Mouse (Mus musculus): ENCODE measurements around the gene Jmjd1c. TPM values are rescaled to one million over a fixed set of nuclear protein-coding genes. Genes with fewer than 3 reads are reported as not detected.

Jmjd1c gene
- polyA plus RNA-seq, 2 experiments from 2014 or later = 35.2 to 44.7 TPM

DNA sequence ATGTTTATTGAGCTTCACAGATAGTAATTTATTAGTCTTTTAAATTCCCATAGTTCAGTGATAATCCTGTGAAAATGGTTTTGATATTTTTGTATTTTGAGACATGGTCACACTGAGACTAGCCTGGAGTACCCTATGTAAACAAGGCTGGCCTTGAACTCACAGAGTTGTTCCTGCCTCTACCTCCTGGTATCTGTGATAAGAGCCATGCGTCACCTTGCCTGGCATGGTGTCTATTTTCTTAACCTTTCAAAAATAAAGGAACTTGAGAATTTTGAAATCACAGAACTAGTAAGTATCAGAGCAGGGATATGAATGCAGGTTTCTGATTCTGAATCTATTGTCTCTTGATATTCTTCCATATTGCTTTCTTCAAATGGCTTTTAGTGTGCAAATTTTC, 35.8 kb downstream of the Jmjd1c start:
- ATAC-seq = no peak

DNA sequence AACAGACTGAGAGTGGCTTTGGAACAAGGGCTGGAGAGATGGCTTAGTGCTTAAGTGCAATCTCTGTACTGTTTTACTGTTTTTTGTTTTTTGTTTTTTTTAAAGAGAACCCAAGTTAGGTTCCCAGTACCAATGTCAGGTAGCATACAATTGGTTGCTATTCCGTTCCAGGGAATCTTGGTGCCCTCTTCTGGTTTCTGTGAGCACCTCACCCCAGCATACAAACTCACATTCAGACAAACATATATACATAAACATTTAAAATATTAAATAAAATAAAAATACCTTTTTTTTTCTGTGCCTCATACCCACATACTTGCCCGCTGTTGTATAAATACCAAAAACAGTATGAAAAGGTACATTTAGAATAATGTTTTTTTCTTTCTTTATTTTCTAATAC, 38.4 kb downstream of the Jmjd1c start:
- ATAC-seq = no peak

DNA sequence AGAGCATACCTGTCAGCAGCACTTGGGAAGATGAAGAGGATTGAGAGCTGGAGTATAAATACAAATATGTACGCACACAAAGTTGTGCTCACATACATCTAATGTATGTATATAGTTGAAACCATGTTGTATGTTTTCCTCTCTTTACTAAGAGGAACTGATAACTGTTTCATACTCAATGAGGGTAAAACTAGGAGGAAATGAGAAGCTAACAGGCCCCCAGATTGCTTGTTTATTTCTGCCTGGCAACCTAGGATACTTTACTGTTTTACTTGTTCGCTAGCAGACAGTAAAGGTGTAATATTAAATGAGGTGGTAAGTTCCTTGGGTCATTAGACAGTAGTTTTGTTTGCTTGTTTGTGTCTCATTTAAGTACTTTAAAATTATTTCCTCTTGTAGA, 41.5 kb downstream of the Jmjd1c start:
- no peak for ATAC-seq

DNA sequence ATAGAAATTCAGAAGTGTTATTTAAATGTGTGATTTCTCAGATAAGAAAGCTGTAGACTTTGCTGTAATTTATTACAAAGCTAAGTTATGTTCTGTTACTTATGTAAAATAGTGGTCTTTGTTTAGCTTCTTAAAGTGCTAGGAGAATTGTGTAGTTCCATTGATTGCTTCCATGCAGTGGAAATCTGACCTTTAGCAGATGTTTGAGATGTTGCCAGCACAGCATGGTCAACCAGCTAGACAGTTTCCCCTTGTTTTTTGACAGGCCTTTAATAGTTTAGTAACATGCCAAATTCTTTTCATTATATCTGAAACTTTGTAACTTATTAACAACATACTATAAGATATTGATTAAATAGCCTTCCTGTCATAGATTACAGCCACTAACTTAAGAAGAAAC, 47.7 kb downstream of the Jmjd1c start:
- no peak for ATAC-seq

DNA sequence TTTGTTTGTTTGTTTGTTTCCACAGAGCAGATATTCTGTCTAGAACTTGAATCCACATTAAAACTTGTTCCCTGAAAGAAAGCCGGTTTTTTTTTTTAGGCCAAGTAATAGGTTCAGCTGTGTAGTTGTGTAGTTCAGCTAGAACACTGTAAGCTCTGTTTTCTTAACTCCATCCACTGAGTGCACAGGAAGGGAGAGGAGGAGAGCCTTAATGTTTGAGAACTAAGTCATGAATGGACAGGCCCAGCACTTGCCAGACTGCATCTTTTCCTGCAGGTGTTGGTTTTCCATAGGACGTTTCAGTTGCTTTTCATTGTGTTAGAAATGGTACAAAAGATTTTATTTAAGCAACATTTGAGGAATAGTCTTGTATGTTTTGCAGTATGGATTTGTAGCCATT, 48.3 kb downstream of the Jmjd1c start:
- ATAC-seq = no peak

DNA sequence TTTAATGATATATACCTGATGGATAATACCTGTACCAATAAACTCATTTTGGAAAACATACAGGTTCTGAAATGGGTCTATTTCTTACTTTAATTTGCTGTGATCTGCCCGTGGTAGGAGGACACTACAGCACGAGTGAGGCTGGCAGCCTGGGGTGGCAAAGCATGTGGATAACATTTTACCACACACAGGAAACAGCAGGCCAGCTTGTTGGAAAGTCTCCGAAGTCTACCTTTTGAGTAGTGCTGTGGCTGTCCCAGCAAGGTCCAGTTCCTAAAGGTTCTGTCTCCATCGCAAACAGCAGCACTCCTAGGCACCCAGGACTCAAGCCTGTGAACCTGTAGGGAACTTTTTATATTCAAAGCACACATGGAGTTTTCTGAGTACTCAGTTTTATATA, 49.7 kb downstream of the Jmjd1c start:
- ATAC-seq = no peak

DNA sequence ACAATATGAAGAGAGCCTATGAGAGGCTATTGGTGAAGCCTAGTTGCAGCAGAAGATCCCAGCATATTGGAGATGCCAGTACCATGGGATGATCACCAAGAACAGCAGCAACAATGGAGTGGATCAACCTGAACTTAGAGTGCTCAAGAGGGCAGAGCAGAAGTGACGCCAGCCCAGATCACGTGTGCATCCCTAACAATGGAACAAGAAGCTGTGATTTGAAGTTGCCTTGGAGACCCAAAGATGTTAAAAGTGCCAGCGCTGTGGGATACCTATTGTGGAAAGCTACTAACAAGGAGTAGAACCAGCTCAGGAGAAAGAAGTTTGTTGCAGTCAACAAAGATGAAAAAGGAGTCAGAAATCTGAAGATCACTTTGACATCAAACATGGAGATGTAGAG, 55.8 kb downstream of the Jmjd1c start:
- no peak for ATAC-seq

DNA sequence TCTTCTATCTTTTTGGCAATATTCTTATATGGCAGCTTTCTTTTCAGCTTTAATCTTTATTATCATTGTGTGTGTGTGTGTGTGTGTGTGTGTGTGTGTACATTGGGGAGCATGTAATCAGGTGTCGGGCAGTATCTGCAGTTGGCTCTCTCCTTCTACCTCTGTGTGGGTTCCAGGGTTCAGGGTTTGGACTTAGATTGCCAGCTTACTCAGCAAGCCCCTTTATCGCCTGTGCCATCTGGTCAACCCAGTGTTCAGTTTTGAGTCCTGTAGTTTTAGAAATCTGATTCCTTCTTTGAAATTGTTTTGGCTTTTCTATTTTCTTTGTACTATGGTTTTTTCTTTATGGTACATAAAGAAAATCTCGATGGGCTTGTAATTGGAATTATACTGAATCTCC, 58.7 kb downstream of the Jmjd1c start:
- no peak for ATAC-seq

DNA sequence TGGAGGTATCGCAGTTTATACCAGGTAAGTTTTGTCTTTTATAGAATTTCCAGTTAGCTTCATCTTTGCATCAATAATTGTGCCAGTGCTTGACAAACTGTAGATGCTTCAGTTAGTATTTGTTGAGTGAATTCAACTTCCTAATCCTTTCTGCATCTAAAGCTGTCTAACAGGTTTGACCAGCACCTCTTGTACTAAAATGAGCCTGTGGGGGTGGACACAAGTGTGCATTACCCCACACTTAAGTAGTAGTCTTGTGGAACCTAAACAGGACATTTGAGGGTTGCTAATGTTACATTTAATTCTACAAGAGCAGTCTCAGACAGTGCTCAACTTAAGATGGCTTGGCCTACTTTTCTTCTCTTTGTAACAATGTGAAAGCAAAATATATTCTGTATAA, 78.1 kb downstream of the Jmjd1c start:
- ATAC-seq = no peak

DNA sequence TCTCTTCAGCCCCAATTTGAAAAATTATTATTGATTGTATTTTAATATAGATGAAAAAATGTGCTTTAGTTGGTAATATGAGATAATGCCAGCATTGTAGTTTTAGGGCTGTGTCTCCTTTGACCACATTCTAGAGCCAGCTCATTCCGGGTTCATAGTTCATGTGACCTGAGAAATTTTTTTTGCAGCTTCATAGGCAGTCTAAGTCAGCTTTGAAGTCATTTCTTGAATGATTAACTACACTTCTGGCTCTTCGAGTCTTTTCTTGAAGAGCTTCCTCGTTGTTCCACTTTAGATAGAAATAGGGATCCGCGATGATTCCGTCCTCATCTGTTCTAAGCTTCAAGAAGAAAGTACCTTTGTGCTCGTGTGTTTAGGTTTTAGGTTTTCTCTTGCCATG, 80.1 kb downstream of the Jmjd1c start:
- ATAC-seq = no peak

DNA sequence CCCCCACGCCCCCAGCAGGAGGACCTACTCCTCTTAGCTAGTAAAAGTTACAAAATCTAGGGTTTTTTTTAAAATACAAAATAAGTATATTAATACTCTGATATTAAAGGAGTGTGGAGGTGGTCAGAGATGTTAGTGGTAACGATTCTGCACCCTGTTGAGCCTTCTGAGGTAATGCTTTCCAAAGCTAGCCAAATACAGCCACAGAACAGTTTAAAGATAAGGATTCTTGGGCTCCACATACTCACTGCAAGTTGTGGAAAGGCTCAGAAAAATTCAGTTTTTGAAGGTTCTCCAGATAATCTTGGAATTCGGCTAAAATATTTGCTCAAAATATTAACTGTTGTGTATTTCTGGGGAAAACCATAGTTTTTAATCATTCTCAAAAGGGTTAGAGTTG, 81.0 kb downstream of the Jmjd1c start:
- ATAC-seq = no peak

DNA sequence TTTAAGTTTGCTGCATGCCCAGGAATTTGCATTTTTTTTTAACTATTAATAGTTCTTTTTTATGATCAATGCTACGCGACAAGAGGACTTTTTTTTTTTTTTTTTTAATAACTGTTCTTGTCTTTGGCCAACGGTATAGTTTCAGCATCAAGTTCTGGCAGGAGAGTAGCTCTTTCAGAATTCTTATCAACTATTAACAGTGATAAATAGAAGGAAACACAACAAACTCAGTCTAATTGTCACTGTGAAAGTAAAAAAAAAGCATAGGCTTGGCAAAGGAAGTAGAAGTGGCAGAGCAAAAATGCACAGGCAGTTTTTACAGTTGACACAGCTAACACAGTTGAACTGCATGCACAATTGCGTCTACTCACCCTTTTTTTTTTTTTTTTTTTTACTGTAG, 81.5 kb downstream of the Jmjd1c start:
- ATAC-seq = no peak

DNA sequence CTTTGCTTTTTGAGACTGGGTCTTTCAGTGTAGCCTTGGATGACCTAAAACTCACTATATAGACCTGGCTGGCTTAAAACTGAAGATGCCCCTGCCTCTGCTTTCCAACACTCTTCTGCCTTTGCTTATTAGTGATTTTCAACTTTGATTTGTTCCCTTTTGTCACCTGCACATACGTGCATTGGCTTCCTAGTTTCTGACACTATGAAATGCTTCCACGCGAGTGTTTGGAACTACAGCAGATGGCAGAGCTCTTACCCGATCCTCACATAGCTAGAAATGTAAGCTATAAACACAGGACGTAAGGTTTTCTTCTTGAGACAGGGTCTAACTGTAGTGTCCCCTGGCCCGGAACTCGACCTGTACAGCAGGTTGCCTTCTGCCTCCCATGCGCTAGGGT, 84.1 kb downstream of the Jmjd1c start:
- no peak for ATAC-seq

DNA sequence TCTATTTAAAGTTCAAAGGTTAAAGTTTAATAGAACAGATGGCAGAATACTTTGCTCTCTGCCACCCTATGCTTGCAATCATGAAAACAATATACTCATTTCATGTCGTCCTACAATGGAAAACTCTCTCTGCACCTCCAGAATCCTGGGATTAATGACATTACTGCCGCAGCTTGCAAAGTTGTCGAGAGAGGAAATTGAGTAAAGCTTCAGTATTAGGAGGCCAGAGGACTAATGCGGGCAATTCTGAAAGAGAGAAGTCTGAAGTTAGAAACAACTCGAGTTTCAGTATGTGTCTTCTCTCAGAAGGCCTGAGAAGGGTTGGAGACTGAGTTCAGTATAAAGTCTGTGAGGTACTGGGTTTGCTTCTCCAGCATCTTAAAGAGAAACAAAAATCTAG, 84.9 kb downstream of the Jmjd1c start:
- no peak for ATAC-seq

DNA sequence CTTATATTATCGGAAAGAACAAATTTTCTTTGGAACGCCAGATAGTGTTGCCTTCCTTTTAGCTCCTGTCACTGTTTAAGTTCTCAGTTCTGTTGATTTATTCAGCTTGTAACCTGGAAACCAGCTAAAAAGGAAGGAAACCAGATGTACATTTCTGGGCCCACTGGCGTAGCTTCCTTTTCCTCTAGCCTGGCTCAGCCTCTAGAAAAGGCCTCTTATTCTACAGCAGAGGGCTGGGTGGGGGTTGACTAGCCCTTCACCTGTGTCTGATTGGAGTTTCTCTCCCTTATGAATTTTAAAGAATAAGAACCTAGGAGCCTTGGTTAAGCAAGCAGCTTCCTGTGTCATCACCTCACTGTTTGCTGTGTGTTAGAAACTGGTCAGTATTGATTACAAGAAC, 86.7 kb downstream of the Jmjd1c start:
- ATAC-seq = no peak

DNA sequence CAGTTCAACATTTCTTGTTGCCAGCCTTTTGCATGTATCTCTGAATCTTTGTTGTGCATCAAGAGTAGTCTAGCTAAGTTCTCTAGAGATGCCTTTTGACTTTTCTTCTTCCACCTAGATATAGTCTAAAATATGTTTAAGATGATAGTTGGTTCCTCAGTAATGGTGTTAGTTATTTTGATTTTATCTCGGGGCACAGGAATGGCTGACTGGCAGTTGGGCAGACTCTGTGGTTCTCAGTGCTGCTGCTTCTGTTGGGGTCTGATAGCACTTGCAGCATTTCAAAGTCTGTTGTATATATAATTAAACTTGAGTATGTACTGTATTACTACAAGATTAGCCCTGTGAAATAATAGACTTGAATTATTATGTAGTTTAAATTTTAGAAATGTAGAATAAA, 87.2 kb downstream of the Jmjd1c start:
- no peak for ATAC-seq

DNA sequence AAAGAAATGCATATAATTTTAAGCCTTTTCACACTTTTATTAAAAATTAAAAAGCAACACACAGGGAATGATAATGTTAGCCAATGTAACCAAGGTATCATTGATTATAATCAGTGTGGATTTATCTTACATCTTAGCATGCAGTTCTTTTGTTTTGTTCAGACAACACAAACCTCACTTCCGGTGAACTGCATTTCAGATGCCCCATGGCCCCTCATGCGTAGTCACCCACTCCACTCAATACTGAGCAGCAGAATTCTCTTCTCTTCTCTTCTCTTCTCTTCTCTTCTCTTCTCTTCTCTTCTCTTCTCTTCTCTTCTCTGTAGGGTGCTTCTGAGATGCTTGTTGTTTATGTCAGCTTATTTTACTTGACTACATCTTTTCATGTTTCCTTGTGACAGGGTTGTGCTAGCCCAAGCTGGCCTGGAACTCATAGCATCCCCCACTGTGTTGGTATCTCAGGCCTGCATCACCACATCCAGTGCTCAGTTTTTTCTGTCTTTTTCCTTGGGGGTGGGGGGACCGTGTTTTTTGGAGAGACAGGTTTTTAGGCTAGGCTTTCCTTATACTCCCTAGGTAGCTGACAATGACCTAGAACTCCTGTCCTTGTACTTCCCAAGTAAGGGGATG, 88.6 kb downstream of the Jmjd1c start:
- no peak for ATAC-seq

DNA sequence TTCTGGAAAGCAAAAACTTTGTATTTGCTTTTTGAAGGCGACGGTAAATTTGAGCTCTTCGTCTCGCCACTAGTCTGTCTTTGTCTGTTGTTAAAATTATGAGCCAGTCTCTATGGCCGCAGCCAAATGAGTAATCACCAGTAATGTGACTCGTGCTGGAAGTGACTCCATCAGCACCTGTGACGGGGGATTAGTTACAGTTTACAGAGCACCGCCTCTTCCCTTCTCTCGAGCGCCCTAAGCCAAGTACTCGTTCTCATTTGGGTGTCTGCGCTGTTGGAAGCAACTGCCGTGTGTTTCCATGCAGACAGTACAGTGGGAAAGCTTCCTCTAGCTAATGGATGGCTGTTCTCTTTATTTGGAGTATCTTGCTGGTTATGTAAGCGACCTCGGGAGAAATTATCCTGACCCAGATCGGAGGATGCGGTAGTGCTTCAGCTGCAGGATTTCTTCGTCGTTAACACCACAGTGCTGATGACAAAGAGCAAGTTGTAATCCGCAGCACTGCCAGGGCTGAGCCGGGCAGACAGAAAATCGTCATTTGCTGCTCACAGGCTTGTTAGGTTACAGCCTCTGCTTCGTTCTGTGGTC, 89.7 kb downstream of the Jmjd1c start:
- peak; percentile 85 for ATAC-seq

DNA sequence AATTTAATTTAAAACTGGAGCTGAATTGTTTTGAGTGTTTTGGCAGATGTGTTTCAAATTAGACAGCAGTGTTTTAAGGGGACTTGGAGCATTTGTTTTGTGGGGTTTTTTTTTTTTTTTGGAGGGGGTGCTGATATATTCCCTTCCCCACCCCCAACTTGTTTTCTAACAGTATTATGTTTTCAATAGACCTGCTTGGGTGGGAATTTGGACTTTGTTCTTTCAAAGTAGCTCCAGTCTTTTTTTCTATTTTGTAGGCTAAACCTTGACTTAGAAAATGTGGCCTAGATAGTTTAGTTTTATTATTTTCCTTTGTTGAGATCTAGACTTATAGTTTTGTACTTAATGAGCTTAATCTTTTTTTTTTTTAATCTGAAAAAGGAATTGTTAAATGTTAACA, 90.6 kb downstream of the Jmjd1c start:
- ATAC-seq = no peak

DNA sequence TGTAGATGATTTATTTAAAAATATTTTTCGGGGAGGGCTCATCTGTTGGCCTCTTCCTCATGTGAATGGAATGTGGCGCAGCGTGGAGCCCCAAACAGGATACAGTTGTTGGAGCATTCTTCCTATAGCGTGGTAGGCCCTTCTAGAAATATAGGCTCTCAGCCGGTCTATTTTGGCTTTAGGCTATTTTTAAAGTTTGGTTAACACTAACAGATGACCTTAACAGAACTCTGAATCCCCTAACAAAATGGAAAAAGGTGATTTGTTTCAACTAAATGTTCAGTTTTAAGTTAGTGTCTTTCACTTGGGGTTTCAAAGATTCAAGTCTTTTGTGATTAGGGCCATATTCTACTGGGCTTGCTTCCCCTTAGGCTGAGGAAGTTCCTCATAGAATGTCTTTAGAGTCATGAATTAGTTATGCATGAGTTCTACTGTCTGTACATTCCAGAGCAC, 91.1 kb downstream of the Jmjd1c start:
- no peak for ATAC-seq

DNA sequence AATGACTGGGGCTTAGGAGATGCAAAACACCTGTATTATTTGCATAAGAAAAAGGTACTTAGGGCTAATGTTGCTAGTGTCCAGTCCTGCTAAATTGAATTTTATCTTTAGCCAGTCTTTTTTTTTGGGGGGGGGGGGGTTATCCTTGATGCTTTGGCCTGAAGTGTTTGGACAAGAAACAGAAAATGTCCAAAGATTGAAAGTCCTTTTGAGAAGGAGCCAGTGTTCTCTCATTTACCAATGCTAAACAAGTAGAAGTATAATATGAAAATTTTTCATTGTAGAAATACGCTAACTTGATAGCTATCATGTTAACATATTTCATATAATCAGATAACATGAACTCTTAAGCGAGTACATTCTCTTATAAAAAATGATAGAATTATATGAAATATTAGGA, 92.0 kb downstream of the Jmjd1c start:
- ATAC-seq = no peak

DNA sequence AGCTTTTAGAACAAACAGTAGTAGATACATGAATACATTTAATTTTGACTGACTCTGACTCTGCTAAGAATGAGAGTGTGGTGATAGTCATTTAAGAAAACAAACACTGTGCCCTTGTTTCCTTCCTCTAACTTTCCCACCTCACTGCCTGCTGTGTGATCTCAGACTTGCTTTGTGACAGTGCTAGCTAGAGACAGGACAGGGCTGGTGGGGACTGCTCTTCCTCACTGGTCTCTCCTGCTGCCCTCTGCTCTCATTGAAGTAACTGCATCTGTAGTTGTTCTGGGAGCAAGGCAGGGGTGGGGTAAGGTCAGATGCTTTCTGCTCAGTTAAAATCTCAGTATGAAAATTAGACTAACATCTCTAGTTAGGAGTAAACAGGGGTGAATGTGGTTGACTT, 93.1 kb downstream of the Jmjd1c start:
- ATAC-seq = peak; percentile 20

DNA sequence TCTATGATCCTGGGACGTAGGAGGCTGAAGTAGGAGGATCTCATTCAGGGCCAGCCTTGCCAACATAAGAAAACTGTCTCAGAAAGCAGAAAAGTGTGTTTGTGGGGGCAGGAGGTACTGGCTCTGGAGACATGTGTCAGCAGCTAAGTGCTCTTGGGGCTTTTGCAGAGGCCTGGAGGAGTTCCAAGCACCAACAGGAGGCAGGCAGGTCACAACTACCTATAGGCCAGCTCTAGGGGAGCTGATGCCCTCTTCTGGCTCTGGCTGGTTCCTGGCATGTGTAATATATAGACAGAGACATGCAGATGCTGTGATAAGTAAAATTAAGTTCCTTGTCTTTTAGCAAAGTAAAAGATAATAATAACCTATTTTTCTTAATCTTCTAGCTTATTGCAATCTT, 94.3 kb downstream of the Jmjd1c start:
- ATAC-seq = no peak

DNA sequence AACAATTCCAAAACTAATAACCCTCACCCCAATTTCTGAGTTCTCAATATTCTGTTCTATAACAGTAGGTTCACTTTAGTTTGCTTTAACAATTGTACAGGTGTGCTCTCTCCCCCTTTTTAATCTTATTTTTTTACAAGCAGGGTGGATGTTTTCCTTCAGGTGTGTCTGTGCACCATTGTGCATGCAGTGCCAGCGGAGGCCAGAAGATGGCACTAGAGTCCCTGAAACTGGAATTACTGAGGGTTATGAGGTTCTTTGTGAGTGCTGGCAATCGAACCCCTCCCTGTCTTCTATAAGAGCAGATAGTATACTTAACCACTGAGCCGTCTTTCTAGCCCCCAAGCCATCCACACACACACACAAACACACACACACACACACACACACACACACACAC, 96.4 kb downstream of the Jmjd1c start:
- ATAC-seq = no peak

DNA sequence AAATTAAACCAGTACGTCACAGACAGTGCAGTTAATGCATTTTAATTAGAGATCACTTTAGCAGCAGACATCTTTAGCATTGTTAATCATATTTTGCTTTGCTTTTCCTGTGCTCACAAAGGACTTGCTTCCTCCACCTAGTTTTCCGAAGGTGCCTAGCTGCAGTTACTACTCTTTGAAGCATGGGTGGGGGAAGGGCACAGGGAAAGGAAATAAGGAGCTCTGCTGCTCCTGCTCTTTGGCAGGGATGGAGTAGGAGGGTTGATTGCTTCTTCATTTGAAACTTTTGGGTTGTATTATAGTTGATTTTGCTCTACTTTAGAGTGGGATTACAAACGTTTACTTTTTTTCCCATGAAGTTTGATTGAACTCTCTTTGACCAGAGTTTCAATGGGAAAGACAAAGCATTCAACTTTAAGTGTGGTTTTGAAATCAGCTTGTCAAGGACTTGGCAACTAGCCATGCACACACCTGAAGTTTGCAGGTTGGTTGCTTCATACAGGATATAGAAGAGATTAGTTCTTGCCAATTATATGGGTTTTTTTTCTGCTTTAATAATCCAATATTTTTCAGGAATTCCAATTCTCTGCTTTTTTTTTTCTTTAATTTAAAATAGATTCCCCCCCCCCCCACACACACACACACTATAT, 97.2 kb downstream of the Jmjd1c start:
- ATAC-seq = no peak

All from activated CD4-positive, CD25-positive, alpha-beta regulatory T cell, adult 4 months (primary cell).